Mouse (Mus musculus) ES-E14 (cell line): ENCODE data around the gene 4933428G20Rik.

Experiments used
- CHD2 ChIP-seq: IDR thresholded peaks from 2 replicates; pipeline ENCODE4 v1.6.1; 2014; ENCODE audit warnings: mild to moderate bottlenecking, low read depth, low read length, inconsistent platforms
- HCFC1 ChIP-seq: IDR thresholded peaks from 2 replicates; pipeline ENCODE4 v1.6.1; 2012; ENCODE audit warnings: low read length, inconsistent platforms, borderline replicate concordance; ENCODE audit not compliant: insufficient read depth
- MAFK ChIP-seq: IDR thresholded peaks from 2 replicates; pipeline ENCODE4 v1.6.1; 2014; ENCODE audit warnings: mild to moderate bottlenecking, low read depth, low read length, inconsistent platforms; ENCODE audit not compliant: insufficient read depth
- ZC3H11A ChIP-seq: IDR thresholded peaks from 2 replicates; pipeline ENCODE4 v1.6.1; 2012; ENCODE audit warnings: low read depth, mild to moderate bottlenecking, inconsistent platforms, low read length, borderline replicate concordance
- ZNF384 ChIP-seq: IDR thresholded peaks from 2 replicates; pipeline ENCODE4 v1.6.1; 2012; ENCODE audit warnings: low read depth, low read length, inconsistent platforms

GRCm38 (mm10) chr11:97462538-97462937 lies 37.6 kb downstream of the 4933428G20Rik start:
- TF ChIP-seq CHD2 (no peak), ZC3H11A (no peak), ZNF384 (no peak), MAFK (no peak), HCFC1 (no peak)
